Mouse (Mus musculus) small intestine, adult 2 months (tissue): ENCODE measurements around the gene Gtpbp10.

ENCODE experiments used
- CTCF ChIP-seq: fragments of 200-500 bp; IDR thresholded peaks from 2 replicates; pipeline ENCODE4 v1.5.1; 2012; ENCODE audit warnings: low read depth, mild to moderate bottlenecking, control low read depth, inconsistent platforms, low read length, moderate library complexity, mixed read lengths; ENCODE audit not compliant: insufficient replicate concordance, insufficient read length; ENCODE audit errors: extremely low read depth
- POLR2A ChIP-seq: fragments of 200-500 bp; IDR thresholded peaks from 2 replicates; pipeline ENCODE4 v1.6.1; 2012; ENCODE audit warnings: low read depth, mild to moderate bottlenecking, control low read depth, inconsistent platforms, low read length, moderate library complexity

DNA sequence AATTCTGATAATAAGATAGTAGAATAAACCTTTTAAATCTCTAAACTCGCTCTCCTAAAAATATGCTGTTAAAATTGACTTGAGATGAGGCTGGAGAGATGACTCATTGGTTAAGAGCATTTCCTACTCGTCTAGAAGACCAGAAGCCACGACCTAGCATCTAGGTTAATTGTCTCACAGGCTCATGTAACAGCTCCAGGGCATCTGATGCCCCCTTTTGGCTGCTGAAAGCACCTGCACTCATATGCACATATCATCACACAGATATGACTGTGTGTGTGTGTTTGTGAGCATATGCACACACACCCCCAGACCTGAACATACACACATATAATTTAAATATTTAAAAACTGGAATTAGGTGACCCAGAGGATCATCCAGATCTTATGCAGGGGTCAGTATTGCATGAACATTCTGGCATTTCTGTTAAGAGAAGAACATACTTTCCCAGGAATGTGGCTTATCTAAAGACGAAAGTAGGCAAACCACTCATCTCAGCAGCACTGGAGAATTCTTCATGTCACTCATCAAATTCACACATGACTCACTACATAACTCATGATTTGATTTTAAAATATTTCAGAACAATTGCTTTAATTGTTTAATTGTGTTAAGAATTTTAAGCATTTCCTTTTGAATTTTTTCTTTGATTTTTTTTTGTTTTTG is 1.8 kb upstream of the Gtpbp10 start:
- TF ChIP-seq POLR2A (no peak), CTCF (no peak)
